ENCODE assay signal across 17 mouse cellular contexts in the genomic region with DNA sequence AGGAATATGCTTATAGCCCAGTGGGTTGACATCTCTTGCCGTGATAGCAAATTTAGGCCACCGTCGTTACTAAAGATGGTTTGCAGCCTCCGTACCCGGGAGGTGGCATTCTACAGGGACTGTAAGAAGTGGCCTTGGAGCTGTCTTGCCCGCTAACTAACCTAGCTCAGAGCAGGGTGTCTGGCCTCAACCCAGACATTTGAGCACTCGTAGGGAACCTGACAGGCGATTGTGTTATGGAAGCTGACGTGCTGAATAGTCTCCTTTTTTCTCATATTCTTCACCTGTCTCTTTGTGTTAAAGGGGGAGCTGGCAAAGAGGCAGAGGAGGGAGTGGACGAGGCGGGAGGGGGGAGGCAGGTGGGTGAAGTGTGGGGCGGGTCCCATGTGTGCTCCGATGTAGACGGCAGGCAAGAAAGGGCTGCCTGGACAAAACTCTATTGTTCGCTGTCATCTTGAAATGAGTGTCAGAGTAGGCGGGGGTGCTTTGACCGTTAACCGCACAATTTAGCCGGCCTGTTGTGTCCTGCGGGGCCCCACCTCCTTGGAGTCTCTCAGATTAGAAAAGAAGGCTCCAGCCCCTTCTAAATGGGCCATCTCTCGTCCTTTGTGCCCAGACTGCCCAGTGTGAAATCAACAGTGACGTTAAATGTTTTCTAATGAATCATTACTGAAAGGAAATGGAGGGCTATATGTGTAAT. TPM values are rescaled to one million over a fixed set of nuclear protein-coding genes. Genes with fewer than 3 reads are reported as not detected.
DNase-seq lines count a peak whose midpoint lies in the region; ATAC-seq lines count a peak whose summit lies in the region.
"Had no signal": no experiment of that assay in that cellular context is flagged by ENCODE, and none has a peak within 500 bp of the region (broad histone marks: within the 10 kb centered on the region; RNA-seq: fewer than 3 reads in every experiment).

No protein-coding gene starts in this region.

- no peak for ATAC-seq in forebrain, embryonic 16.5 days
- peak; percentile 87 for ATAC-seq in midbrain, embryonic 12.5 days (ENCODE audit: low FRiP score, low read depth)
- ATAC-seq in erythroid progenitor cell, adult 5-6 weeks (replicated peaks; ENCODE audit: low FRiP score, poor library complexity, severe bottlenecking), result no peak

- H3K27me3 ChIP-seq in forebrain, embryonic 16.5 days (replicated peaks; ENCODE audit: control insufficient read depth, insufficient read depth, low read length), result 0 out of 2 replicates have a peak, but pooled peaks cover 8% of the 10 kb centered on the region
- H3K27me3 ChIP-seq in midbrain, embryonic 12.5 days, result peaks cover 73% of the 10 kb centered on the region

- 6% methylated on average over 22 of the region's 22 CpGs for WGBS in forebrain, embryonic 16.5 days
- 25% methylated on average over 22 of the region's 22 CpGs for WGBS in midbrain, embryonic 12.5 days

- no peak overlapping the region for H3K9ac ChIP-seq in forebrain, embryonic 16.5 days (replicated peaks; ENCODE audit: low read depth, low read length)
- peak overlapping the region; percentile 41; the same call in 1 of the 2 replicates for H3K9ac ChIP-seq in midbrain, embryonic 12.5 days (replicated peaks)
- H3K9ac ChIP-seq: heart, embryonic 12.5 days; limb, embryonic 13.5 days had no signal

- H3K27ac ChIP-seq in forebrain, embryonic 16.5 days (ENCODE audit: low read length), result no peak overlapping the region; the same call in 1 of the 2 replicates
- H3K27ac ChIP-seq in midbrain, embryonic 12.5 days (replicated peaks), result peak overlapping the region; percentile 55
- H3K27ac ChIP-seq: limb, embryonic 13.5 days had no signal

- no peaks in the 10 kb centered on the region for H3K36me3 ChIP-seq in forebrain, embryonic 16.5 days (ENCODE audit: control insufficient read depth, insufficient read depth)
- H3K36me3 ChIP-seq in midbrain, embryonic 12.5 days, result no peaks in the 10 kb centered on the region
- H3K36me3 ChIP-seq: heart, embryonic 12.5 days; limb, embryonic 13.5 days had no signal

- peak overlapping the region; percentile 22 for H3K4me2 ChIP-seq in forebrain, embryonic 16.5 days (ENCODE audit: low read length)
- H3K4me2 ChIP-seq in midbrain, embryonic 12.5 days (replicated peaks), result peak overlapping the region; percentile 24; the same call in 1 of the 2 replicates
- H3K4me2 ChIP-seq: heart, embryonic 12.5 days; limb, embryonic 13.5 days had no signal

- peaks cover 21% of the 10 kb centered on the region for H3K4me1 ChIP-seq in forebrain, embryonic 16.5 days (replicated peaks; ENCODE audit: control insufficient read depth, insufficient read depth, low read length)
- H3K4me1 ChIP-seq in midbrain, embryonic 12.5 days, result peaks cover 48% of the 10 kb centered on the region

- no peaks in the 10 kb centered on the region for H3K9me3 ChIP-seq in forebrain, embryonic 16.5 days (ENCODE audit: control insufficient read depth, low read length)
- H3K9me3 ChIP-seq in midbrain, embryonic 12.5 days, result no peaks in the 10 kb centered on the region
- H3K9me3 ChIP-seq: heart, embryonic 12.5 days; limb, embryonic 13.5 days had no signal

- H3K4me3 ChIP-seq in forebrain, embryonic 16.5 days (replicated peaks; ENCODE audit: low read length), result no peak overlapping the region
- H3K4me3 ChIP-seq in midbrain, embryonic 12.5 days, result no peak overlapping the region
- H3K4me3 ChIP-seq: heart, embryonic 12.5 days; limb, embryonic 13.5 days had no signal

- peak; percentile 63 for DNase-seq in Muller cell, postnatal 12 days (ENCODE audit: inconsistent ontology term)
- peak; percentile 69 for DNase-seq in embryo, embryonic 11 days
- no peak for DNase-seq in spleen, postnatal 14 days (ENCODE audit: low spot score in 2 of 2)
- no peak for DNase-seq in gastrocnemius, postnatal 25 days
- no peak for DNase-seq in ovary, postnatal 10 days (ENCODE audit: low spot score)
- DNase-seq: kidney, adult 8-10 months; lung, postnatal 4 days had no signal

RNA-seq across cellular contexts. Expression of a gene that starts 10.3 kb away (rescaled TPM):
- polyA plus RNA-seq in forebrain, embryonic 16.5 days (2015; fragmentation: Nextera tagmentation; extraction: Ambion mirVana), result 0.65 and 0.91 TPM in 2 replicates
- 0.40 and 0.68 TPM in 2 replicates for polyA plus RNA-seq in midbrain, embryonic 12.5 days (2016; fragmentation: Nextera tagmentation; extraction: Ambion mirVana)
- under 1 TPM; 0.10 to 0.21 TPM for total RNA-seq in gastrocnemius, postnatal 25 days (2021)
- not detected in 2 replicates for total RNA-seq in erythroid progenitor cell, adult 5-6 weeks (2015; ENCODE audit: low replicate concordance)
- not detected in 2 replicates for total RNA-seq in erythroid progenitor cell, adult 5-6 weeks (2017; ENCODE audit: low replicate concordance)

RNA-seq across cellular contexts. Expression of a gene that starts 25.7 kb away (rescaled TPM):
- polyA plus RNA-seq in forebrain, embryonic 16.5 days (2015; fragmentation: Nextera tagmentation; extraction: Ambion mirVana), result 0.24 and 0.68 TPM in 2 replicates
- polyA plus RNA-seq in midbrain, embryonic 12.5 days (2016; fragmentation: Nextera tagmentation; extraction: Ambion mirVana), result 11.0 and 12.4 TPM in 2 replicates
- total RNA-seq in gastrocnemius, postnatal 25 days (2021), result not detected
- total RNA-seq in erythroid progenitor cell, adult 5-6 weeks (2015; ENCODE audit: low replicate concordance), result not detected in 2 replicates
- not detected in 2 replicates for total RNA-seq in erythroid progenitor cell, adult 5-6 weeks (2017; ENCODE audit: low replicate concordance)
- total RNA-seq: hematopoietic stem cell, adult 5-6 weeks; MEL had no signal
- polyA plus RNA-seq: heart, embryonic 12.5 days; limb, embryonic 13.5 days; liver, embryonic 16.5 days; spleen, adult 2 months; urinary bladder, adult 2 months had no signal

Comparison
In these comparisons a context has a peak if more than half of its experiments do, and no peak if none do; other contexts are left out.
1. DNase-seq: peak in Muller cell, postnatal 12 days (single experiment) and embryo, embryonic 11 days (single experiment); none in spleen, postnatal 14 days (0 of 2), gastrocnemius, postnatal 25 days (single experiment) and ovary, postnatal 10 days (single experiment).